Mouse (Mus musculus) gastrocnemius, adult 18-20 months (tissue): ENCODE data around the gene Mat2b. TPM values are rescaled to one million over a fixed set of nuclear protein-coding genes. Genes with fewer than 3 reads are reported as not detected.
"Not testable (repeated sequence)": the region's sequence is repeated elsewhere in the genome, so short reads cannot be mapped to it uniquely, and the experiment has no call there.

Experiments used
- DNase-seq: peaks from one replicate; pipeline ENCODE4 v3.0.0; 2021; ENCODE audit warnings: low spot score
- long read RNA-seq, 2 experiments: library from polyadenylated mRNA; stranded (forward); transcript quantifications; one replicate each; pipeline ENCODE4 v2.0.0; 2021
- total RNA-seq, 2 experiments: library from RNA; stranded (reverse); gene quantifications; 2 replicates each; pipeline ENCODE4 v1.2.3; 2021

The Mat2b gene
- total RNA-seq = 10 to 100 TPM; 55.7 to 57.3 TPM
- long read RNA-seq, experiment 1, transcript Mat2b-201 (7 exons, 1,949 nt) = major isoform, 111 of 137 reads
- long read RNA-seq, experiment 1, transcript Mat2b-202 (7 exons, 2,053 nt) = minor isoform, 14 of 137 reads
- long read RNA-seq, experiment 1, partial matches to known transcripts = 4 of 137 reads
- long read RNA-seq, experiment 1, other reads (novel, unspliced or antisense) = 8 of 137 reads
- long read RNA-seq, experiment 2, transcript Mat2b-202 (7 exons, 2,053 nt) = minor isoform, 10 of 98 reads
- long read RNA-seq, experiment 2, transcript Mat2b-201 (7 exons, 1,949 nt) = major isoform, 80 of 98 reads
- long read RNA-seq, experiment 2, partial matches to known transcripts = 1 of 98 reads
- long read RNA-seq, experiment 2, other reads (novel, unspliced or antisense) = 7 of 98 reads

DNA sequence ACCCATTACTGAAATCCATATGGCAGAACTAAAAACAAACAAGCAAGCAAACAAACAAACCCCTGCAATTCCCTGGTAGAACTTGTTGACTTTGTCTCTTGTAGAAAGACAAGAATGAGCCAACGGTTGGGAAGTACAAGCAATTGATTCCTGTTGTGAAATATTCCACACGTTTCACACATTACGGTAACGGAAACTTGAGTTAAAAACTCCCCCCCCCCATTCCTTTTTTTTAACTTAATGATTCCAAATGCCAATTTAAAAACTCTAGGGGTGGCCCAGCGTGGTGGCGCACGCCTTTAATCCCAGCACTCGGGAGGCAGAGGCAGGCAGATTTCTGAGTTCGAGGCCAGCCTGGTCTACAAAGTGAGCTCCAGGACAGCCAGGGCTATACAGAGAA is at the start of gene Mat2b:
Mat2b (minus strand) TSS at position 101 of the 400 bp plus-strand sequence.
- DNase-seq = no peak

- no peak for DNase-seq
Observed at GRCm38 (mm10) chr11:40744348-40744747, 49.3 kb upstream of the Mat2b start.

GRCm38 (mm10) chr11:40741605-40742262 is 46.7 kb upstream of the Mat2b start:
- DNase-seq = no peak

DNA sequence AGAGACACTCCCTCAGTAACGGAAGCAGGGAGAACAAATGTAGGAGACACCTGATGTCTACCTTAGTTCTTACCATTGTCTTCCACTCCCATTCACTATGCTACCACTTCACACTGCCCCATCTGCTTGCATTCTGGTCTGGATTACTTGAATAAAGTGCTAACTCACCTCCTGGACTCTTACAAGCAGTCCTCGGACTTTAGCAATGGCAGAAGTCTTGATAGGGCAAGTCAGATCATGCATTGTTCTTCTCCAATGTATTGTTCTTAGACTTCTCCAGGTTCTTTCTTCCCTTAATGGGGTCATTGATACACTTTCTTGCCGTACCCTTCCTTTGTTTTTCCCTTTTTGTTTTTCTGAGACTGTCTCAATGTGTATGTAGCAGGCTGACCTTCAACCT is 42.4 kb upstream of the Mat2b start:
- DNase-seq = no peak

- no peak for DNase-seq
Observed at GRCm38 (mm10) chr11:40734251-40734752, 39.3 kb upstream of the Mat2b start.

GRCm38 (mm10) chr11:40733339-40734174 is 38.6 kb upstream of the Mat2b start, which contains the start of the genes Hmmr and Nudcd2:
TSS of gene Hmmr (minus strand) at chr11:40733422.
TSS of gene Nudcd2 (plus strand) at chr11:40733667.
- peak; percentile 95 for DNase-seq

DNA sequence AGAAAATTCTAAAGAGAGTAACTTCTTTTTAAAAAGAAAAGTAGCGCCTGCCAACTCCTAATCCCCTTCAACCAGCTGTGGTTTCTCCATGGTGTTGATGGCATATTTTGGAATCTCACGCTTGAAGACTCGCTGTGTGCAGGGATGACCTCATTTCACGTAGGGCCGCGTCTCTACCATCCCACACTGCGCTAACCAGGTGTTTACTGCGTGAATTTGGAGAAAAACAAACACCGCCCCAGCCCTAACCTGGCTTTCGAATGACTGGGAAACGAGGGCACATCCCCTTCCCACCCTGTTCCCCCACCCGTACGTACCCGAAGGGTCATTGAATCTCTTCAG is 38.0 kb upstream of the Mat2b start:
- no peak for DNase-seq

DNA sequence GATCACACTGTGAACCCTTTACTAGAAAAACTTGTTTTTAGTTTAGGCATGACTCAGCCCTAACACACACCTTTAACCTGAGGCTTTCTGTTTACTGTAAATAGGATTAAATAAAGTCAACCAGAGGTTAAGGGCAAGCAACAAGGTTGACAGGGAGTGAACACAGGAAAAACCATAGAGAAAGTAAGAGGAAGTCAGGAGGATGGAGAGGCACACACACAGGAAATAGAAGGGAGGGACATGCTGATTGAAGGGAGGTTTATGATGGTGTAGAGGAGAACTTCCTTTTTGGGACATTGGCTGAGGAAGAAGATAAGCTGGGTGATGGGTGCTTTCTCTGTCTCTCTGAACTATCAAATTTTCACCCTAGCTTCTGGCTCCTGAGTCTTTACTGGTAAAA is 23.3 kb upstream of the Mat2b start:
- DNase-seq = no peak

DNA sequence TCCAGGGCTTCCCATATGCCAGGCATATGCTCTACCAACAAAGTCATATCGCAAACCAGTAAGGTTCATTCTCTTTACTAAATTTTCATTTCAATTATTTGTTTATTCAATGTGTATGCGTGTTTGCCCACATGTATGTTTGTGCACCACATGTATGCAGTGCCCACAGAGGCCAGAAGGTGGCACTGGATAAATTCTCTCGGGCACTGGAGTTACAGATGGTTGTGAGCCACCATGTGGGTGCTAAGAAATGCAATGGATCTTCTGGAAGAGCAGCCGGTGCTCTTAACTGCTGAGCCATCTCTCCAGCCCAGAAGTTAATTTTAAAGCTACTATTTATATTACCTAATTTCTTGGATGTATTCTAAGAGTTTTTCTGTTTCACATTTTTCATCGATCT is 20.5 kb upstream of the Mat2b start:
- DNase-seq = no peak

DNA sequence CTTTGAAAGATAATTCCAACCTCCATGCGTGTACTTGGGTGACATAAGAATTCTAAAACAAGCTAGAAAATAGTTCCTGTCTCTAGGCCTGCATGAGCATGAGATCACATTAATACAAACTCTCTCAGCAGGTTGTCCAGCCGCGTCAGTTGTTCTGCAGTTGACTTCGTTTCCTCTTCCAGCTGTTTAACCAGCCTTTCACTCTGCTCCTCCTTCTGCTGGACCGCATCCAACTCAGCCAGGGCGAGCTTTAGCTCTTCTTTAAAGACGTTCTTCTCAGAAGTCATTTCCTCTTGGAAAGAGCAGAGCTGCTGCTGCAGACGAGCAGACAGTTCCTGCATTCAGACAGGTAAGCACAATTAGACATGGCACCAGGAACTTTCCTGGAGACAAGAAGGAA is 18.9 kb upstream of the Mat2b start:
- DNase-seq = peak; percentile 1

DNA sequence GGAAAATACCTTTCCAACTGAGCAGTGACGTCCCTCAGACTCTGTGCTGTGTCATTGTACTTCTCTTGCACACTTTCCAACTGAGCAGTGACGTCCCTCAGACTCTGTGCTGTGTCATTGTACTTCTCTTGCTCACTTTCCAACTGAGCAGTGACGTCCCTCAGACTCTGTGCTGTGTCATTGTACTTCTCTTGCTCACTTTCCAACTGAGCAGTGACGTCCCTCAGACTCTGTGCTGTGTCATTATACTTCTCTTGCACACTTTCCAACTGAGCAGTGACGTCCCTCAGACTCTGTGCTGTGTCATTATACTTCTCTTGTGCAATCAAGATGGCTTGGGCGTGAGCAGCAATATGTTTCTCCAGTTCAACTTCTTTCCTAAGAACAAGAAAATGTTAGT is 14.9 kb upstream of the Mat2b start:
- DNase-seq = not testable (repeated sequence)

- DNase-seq = peak; percentile 63
Observed at GRCm38 (mm10) chr11:40694311-40695087, 504 bp downstream of the Mat2b start.

DNA sequence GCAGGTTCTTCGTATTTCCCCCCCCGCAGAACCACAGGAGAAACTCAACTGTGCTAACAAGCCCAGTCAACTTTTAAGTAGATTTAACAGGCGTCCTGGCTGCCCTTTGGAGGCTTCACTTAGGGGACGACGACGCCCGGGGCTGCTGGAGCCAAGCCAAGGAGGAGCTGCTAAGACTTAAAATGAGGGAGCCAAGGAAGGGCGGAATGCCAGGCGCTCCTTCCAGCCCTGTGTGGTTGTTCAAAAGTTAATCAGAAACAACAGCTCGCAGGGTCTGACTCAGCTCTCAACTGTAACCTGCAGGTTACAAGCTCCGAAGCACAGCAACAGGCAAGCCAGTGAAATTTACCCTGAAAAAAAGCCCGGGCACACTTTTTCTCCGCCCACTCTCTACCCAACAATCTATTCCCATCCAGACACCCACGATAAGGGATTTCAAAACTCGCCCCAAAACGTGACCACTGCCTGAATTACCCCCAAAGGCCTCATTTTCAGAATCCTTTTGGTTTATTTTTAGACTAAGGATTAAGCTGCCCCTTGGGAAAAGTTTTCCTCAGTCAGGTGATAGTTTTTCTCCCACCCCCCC is 1.5 kb downstream of the Mat2b start:
- DNase-seq = peak; percentile 51

DNA sequence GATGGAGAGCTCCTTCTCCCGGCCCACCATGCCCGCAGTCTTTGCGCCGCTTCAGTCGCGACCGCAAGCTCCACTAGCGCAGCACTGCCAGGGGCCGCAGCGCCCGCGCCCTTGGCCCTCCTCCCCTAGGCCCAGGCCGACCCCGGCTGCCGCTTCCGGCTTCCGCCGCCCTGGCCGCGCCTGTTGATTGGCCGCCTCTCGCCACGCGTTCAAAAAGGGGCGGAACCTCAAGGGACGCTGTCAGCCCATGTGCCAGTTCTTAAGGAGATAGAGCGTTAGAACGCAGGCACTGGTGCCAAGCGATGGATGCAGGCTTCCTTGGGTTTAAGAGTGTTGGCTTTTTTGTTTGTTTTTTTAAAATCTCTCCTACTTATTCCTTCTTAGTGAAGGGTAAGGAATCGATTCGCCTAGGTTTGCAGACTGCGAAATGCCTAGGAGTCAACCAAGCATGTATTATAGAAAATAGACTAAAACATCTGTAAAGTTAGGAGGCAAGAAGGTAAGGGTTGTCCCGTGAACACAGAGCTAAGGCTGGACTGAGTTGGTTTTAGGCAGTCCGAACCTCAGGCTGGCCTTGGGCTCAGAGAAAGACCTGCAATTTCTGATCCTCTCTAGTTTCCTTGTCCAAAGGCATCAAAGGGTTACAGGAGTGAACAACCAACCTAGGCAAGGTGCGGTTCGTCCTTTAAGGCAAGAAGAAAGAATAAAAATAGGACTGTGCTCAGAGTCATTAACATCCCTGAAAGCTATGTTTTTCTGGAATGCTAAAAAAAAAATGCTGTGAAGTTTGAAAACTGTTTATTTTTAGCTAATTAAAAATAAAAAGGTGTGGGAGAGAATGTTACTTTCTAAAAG is 2.3 kb downstream of the Mat2b start:
- peak; percentile 96 for DNase-seq

GRCm38 (mm10) chr11:40692101-40692509 is 2.9 kb downstream of the Mat2b start:
- DNase-seq = no peak

GRCm38 (mm10) chr11:40690444-40691127 is 4.4 kb downstream of the Mat2b start:
- no peak for DNase-seq

GRCm38 (mm10) chr11:40683295-40683694 is 11.7 kb downstream of the Mat2b start:
- DNase-seq = no peak

- DNase-seq = no peak
Observed at GRCm38 (mm10) chr11:40682456-40682855, 12.5 kb downstream of the Mat2b start.

GRCm38 (mm10) chr11:40677169-40677568 is 17.8 kb downstream of the Mat2b start:
- no peak for DNase-seq
